Mouse (Mus musculus) kidney, postnatal 4 days (tissue): ENCODE results near the gene Abcc4.
"Not testable (repeated sequence)": the region's sequence is repeated elsewhere in the genome, so short reads cannot be mapped to it uniquely, and the experiment has no call there.

Source experiments
- DNase-seq, 2 experiments: peaks; one replicate each; pipeline ENCODE4 v3.0.0; 2021; ENCODE audit warnings: mixed read lengths in 2 of 2

Gene Abcc4

GRCm38 (mm10) chr14:118572688-118573245 is 133.3 kb downstream of the Abcc4 start:
- no peak for DNase-seq

- DNase-seq: no peak
Observed at GRCm38 (mm10) chr14:118569586-118569985, 136.4 kb downstream of the Abcc4 start.

DNA sequence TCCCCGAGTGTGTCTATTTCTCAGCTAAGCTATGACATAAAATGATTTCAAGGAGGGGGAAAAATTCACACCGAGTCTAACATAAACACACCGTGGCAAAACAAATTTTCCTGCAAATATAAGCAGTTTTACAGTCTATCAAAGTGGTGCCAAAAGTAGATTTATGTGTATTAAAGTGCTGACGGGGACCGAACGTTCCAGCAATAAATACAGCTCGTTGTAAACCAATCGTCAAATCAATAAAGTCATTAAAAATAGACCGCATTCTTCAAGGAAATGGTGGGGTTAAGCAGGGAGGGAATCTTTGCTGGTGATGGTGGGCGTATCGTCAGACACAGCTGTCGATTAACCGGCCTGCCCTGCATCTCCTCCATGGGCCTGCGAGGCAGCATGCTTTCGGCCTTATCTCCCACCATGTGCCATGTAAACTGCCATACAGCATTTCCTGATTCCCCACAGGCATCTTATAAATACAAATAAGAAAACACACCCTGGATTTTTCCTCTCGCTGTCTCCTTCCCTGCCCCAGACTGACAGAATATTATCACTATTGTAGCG is 137.8 kb downstream of the Abcc4 start:
- no peak for DNase-seq

GRCm38 (mm10) chr14:118566809-118567208 is 139.2 kb downstream of the Abcc4 start:
- DNase-seq: no peak

DNA sequence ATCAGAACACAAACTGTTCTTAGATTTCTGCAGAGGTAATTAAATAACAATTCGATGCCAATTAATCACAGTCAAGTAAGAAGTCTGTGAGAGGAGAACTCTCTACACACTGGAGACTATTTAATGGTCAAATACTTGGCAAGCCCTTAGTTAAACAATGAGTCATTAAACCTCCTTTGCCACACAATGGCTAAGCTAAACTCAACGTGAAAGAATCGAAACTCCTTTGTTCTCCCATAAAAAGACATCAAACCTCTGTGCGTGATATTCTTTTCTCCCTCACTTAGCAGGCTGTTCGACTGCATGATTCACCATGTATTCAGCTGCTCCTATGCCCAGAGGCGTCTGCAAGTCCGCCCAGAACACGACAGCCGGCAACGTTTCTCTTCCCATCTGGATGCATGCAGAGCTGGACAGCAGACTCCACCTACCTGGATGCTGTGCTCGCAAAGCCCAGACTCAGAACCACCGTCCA is 139.8 kb downstream of the Abcc4 start:
- DNase-seq: no peak

- no peak for DNase-seq
Observed at GRCm38 (mm10) chr14:118565696-118566095, 140.3 kb downstream of the Abcc4 start.

DNA sequence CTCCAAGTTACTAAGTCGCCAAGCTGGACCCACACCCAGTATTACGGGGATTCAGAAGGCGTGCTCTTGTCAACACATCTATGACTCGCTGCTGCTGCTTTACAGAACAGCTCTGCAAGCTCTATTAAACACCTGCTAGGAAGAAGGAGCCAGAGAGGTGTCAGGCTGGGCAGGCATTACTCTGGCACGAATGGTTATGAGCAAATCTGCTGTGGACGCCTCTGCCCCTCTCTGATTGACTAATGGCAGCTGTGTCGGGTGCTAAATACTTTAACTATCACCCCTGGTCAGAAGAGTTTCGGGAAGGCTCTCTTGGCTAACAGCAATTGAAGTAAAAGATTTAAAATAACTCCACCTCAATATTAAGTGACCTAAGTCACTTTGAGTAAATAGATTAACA is 142.4 kb downstream of the Abcc4 start:
- DNase-seq: no peak

- DNase-seq: no peak
Observed at GRCm38 (mm10) chr14:118552901-118553475, 153.0 kb downstream of the Abcc4 start.

- DNase-seq: no peak
Observed at GRCm38 (mm10) chr14:118552390-118552789, 153.6 kb downstream of the Abcc4 start.

DNA sequence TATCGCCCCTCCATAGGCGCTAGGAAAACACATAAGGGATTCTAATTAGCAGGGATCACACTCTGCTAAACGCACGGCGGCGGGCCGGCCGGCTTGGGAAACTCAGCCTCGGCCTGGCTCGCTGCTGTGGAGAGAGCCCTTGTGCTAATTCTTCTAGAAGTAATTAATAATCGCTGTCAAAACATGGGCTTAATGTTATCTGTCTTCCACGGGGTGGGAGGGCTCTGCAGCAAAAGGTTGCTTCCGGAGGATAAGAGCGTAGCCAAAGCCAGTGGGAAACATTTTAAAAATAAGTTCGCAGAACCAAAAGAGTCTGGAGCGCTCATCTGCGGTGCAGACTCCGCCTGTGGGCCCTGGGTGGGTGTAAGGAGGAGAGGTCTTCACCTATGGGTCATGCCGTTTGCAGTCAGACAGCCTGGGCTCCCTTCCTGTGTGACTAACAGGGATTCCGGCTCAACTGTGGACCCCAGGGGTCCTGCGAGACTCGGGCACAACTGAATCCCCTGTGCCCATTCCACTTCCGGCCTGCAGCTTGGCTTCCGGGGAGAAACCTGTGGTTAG is 154.2 kb downstream of the Abcc4 start:
- peak; percentile 55 to 67 for DNase-seq

DNA sequence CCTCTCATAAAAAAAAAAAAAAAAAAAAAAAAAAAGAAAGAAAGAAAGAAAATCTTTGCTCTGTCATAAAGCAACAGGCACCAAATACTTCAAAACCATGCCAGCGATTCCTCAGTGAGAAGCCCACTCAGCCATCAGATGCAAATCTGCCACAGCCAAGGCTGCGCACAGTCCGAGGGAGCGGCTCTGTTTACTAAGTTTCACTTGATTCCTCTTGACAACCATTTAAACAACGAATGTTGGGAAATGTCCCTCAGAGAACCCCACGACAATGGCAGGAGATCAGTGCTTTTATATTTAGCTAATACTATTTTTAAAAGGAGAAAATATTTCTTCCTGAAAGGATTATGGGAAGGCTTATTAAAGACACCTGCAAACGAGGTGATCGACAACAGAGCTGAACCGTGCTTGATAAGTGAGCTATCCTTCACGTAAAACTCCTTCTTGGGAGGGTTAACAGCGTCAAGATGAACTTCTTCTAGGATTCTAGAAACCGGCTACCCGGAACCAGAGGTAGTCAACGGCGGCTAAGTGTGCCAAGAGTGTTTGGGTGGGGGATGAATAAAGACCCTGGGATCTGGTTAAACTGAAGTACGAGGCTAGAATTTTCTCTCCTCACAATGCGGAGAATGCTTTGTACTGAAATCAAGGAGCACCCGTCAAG is 154.8 kb downstream of the Abcc4 start:
- DNase-seq: peak in 1 of 2 experiments; percentile 11

GRCm38 (mm10) chr14:118544493-118544892 is 161.5 kb downstream of the Abcc4 start:
- no peak for DNase-seq

DNA sequence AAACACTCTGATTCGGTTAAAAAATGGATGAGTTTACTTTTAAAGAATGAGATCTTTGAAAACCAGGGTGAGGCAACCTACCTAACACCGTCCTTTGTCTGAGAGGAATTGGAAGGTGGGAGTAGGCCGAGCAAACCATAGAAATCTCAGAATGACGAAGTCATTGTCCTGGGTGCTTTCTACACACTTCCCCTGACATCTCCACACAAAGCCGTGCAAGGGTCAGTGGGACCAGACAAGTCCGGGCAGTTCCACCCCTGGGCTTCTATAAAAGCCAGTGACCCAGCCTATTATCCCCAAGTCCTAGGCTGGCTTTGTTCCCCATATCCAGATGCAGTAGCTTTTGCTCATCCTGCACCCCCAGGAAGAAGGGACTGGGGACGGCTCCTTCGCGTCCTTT is 163.1 kb downstream of the Abcc4 start:
- DNase-seq: no peak

- DNase-seq: no peak
Observed at GRCm38 (mm10) chr14:118531539-118531938, 174.5 kb downstream of the Abcc4 start.

DNA sequence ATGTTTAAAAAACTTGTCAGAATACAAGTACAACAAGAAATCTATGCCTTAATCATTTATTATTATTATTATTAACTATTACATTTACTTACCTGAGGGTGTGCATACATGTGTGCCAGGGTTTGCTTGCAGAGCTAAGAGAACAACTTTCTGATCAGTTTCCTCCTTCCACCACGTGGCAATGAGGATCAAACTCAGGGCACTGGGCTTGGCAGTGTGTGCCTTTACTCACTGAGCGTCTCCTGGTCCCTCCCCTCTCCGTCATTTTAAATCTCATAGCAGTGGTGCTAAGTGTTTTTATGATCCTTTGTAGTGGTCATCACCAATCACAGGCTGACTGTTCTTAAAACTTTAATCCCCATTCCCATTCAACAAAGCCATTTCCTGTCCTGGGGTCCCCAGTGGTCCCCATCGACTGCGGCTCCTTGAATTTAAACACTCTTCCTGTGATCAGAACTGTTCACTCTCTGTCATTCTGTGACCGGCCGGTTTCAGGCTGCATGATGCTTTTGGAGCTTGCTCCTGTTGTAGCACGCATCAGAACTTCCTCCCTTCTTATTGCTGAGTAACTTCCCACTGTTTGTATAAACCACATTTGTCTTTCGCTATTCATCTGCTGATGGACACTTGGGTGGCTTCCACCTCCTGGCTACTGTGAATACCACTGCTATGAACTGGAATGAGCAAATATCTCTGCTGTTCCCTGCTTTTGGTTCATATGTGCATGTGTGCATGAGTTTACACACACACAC is 191.6 kb downstream of the Abcc4 start:
- no peak for DNase-seq

GRCm38 (mm10) chr14:118511715-118512114 is 194.3 kb downstream of the Abcc4 start:
- not testable (repeated sequence) for DNase-seq

DNA sequence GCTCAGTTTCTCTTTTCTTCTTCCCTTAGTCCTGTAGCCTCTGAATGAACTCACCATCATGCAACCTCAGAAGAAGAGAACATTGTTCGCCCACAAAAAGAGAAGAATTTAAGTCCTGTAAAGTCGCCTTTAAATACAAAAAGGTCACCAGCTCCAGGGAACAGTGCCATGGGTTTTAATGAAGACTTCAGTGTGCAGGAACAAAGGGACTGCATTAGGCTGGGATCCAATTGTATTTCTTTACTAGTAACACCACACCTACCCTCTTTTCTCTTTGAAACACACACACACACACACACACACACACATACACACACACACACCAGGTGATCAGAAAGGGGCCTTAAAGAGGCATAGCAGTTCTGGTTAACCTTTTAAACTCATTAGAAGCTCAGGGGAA is 195.2 kb downstream of the Abcc4 start:
- no peak for DNase-seq

DNA sequence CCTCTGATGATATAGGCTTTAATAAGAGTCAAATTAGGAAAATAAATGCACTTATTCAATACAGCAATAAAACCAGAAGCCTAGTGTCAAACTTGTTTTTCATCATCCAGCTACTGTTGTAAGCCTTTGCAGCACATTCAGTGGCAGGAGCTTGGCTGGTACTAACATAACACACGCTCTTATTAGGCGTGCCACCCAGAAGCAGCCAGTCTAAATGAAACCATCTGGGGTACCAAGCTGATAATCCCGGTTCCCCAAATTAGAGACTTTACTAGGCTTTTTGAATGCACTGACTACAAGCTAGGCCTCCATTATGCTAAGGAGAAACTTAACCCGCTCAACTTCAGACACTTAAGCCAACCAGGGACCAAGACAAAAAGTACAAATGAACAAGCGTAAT is 195.8 kb downstream of the Abcc4 start:
- no peak for DNase-seq

- DNase-seq: no peak
Observed at GRCm38 (mm10) chr14:118507829-118508228, 198.2 kb downstream of the Abcc4 start.

- DNase-seq: peak in 1 of 2 experiments; percentile 21
Observed at GRCm38 (mm10) chr14:118506591-118507146, 199.3 kb downstream of the Abcc4 start.

GRCm38 (mm10) chr14:118496767-118497166 is 209.3 kb downstream of the Abcc4 start:
- DNase-seq: no peak

GRCm38 (mm10) chr14:118495458-118495857 is 210.6 kb downstream of the Abcc4 start:
- no peak for DNase-seq

- DNase-seq: no peak
Observed at GRCm38 (mm10) chr14:118491708-118492107, 214.3 kb downstream of the Abcc4 start.
